Mouse (Mus musculus): ENCODE measurements around the gene Prkar2b.

Prkar2b gene

GRCm38 (mm10) chr12:32061090-32061930 is at the start of gene Prkar2b:
Prkar2b (minus strand) TSS chr12:32061296.
- DNase-seq (ENCODE audit: low read depth, low spot score) = peak; percentile 77

DNA sequence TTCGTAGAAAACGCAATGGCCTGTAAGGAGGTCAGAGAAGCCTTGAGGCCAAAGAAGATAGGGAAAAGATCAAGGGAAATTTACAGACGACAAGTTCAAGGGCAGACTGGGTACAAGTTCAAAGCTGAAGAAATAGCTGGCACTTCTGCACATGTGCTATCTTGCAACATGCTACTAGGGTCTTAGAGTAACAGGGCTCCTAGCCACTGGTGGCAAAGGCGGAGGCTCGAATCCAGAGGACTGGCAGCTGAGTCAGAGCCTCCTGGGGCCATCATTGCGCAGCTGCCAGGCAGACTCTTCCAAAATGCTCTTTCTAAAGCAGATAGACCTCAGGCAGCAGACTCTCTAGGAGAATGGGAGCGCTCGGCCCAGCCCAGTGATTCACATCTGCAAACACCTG is 48.1 kb upstream of the Prkar2b start:
- peak; percentile 73 for DNase-seq (ENCODE audit: low read depth, low spot score)

- DNase-seq (ENCODE audit: low read depth, low spot score) = no peak
Measured at GRCm38 (mm10) chr12:32104955-32105521, 43.9 kb upstream of the Prkar2b start.

DNA sequence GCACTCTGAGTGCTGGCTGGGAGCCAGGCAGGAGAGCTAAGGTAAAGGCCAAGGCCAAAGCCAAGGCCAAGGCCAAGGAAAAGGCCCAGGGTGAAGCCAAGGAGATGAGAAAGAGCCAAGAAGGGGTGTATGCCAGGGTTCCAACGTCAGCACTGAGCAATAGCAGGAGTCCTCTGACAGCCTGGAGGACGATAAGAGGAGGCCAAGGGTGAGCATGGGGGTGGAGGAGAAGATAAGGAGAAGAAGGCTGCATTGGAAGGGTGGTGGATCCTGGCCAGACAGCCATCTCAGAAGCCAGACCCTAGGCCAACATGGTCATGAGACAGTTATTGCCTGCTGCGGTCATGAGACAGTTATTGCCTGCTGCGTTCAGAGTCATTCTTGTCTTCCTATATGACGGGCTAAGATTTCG is 43.4 kb upstream of the Prkar2b start:
- no peak for DNase-seq (ENCODE audit: low read depth, low spot score)

DNA sequence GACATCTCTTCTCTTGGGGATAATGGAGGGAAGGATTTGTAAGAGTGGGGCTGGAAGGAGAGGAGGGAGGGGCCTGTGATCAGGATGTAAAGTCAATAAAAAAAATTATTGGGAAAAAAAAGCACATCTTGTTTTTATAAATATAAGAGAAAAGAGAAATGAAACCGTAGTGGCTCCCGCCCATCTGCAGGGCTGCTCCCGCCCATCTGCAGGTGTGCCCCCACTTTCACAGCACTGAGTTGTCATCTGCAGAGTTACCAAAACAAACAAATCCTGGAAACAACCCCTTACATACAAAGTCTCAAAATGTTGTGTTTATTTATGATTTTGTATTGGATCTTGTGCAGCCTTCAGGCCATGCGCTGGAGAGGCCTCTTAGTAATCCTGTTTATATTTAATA is 40.2 kb upstream of the Prkar2b start:
- DNase-seq (ENCODE audit: low read depth, low spot score) = no peak

GRCm38 (mm10) chr12:32099686-32100206 is 38.6 kb upstream of the Prkar2b start:
- DNase-seq (ENCODE audit: low read depth, low spot score) = peak; percentile 94

DNA sequence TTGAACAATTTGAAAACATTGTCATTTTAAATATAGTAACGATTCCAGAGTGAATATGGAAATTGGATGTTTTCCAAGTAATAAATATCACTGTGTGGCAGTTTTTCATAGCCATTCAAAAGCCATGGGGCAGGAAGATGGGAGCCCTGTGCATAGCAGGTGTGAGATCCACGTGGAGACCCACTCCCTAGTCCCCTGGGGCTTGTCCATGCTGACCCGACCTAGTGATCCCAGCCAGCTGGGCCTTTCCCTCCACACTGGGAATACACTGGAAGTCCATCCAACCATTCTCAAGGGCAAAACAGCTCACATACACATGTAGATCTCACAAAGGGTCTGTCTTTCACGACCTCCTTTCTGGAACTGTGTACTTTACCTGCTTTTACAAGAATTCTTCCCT is 37.5 kb upstream of the Prkar2b start:
- DNase-seq (ENCODE audit: low read depth, low spot score) = no peak

DNA sequence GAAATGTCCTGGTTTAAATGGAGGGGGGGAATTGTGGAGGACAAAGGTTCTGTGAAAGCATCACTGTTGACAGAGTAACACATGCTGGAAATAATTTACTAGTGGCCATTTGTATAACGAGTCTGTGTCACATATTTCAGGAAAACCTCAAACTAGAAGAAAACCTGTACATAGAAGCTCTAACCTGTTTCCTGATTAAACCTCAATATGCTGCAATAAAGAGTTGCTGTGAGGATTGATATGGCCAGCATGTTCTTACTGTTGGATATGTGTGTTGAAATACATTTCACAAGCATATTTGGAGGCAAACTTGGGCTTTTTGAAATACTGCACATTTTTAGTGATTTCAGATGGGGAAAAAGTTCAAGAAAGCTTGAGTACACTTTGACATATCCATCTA is 36.0 kb upstream of the Prkar2b start:
- no peak for DNase-seq (ENCODE audit: low read depth, low spot score)

GRCm38 (mm10) chr12:32095164-32095563 is 34.1 kb upstream of the Prkar2b start:
- DNase-seq (ENCODE audit: low read depth, low spot score) = peak; percentile 92

DNA sequence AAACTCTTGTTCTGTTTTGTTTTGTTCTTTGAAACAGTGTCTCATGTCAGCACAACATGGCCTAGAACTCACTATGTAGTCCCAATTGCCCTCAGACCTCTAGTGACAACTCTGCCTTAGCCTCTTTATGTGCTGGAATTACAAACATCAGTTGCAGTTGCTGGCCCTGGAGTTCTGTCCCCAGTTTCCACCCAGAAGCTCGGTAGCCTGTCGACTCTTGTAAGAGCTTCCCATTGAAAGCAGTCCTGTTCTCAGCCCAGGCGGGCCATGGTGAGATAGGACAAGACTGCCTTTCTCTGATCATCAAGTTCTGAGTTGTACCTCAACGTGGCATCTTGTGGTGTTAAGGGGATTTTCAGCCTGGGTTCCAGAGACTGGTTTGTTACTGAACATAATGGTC is 31.4 kb upstream of the Prkar2b start:
- no peak for DNase-seq (ENCODE audit: low read depth, low spot score)

DNA sequence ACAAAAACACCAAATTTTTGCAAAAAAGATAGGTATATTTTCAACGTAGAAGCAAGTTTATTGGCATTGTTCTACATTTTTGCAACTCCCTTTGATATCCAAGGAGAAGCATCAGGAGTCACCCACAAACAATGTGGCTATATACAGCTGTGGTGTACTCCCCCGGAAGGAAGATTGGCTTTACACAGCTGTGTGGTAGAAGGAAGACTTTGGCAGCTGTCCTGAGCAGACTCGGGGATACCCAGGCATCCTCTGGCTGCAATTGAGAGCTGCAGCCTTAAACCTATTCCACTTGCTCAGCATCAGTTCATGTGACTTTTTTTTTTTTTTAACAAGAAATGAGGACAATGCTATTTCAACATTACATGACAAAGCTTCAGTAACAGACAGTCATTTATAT is 27.5 kb upstream of the Prkar2b start:
- peak; percentile 55 for DNase-seq (ENCODE audit: low read depth, low spot score)

DNA sequence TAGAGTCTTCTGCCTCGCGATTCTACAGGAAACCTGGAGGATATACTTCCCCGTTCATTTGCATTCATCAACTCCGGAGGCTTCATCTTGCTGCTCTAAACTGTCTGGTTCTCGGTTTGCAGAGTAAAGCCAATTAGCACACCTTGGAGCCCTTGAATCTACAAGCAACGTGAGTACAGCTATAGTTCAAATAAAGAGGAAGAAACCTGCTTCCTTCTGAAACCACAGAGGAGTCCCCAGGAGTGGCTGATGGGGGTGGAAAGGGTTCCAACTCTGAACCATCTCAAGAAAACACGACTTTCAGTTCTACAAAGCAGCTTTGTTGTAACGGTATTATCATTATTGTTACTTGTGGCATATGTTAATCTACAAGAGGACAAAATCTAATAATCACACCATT is 26.2 kb upstream of the Prkar2b start:
- DNase-seq (ENCODE audit: low read depth, low spot score) = no peak

DNA sequence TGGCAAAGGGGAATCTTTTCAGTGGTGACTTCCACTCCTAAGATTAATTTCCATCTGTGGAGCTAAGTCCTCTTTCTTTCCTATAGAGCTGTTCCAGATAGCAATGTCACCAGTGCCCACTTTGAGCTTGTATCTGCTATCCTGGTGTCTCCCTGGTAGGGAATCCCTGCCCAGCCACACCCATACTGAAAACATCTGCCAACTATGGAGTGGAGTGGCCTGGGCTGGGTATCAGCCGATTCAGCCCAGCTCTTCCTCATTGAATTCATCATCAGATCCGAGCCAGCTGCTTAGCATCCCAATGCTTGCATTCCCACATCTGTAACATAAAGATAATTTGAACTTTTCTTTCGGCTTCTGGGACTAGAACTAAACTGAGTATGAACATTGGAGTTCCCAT is 25.8 kb upstream of the Prkar2b start:
- no peak for DNase-seq (ENCODE audit: low read depth, low spot score)

DNA sequence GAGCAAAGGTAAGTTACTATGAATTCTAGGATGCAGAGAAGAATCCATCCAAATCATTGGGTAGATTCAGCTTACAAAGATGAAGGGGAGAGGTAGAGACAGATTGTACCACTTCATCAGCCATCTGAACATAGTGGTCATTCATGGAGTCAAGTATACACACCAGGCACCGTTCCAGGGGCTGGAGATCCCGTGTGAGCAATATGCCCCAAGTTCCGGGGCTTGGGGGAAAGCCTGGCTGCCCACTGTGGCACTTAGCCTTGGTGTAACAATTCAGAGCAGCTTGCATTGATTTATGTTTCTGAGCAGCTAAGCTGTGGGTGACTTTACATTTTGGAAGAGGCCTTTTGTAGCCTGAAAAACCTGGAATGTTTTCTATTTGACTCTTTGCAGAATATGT is 24.8 kb upstream of the Prkar2b start:
- no peak for DNase-seq (ENCODE audit: low read depth, low spot score)

GRCm38 (mm10) chr12:32085189-32085588 is 24.1 kb upstream of the Prkar2b start:
- no peak for DNase-seq (ENCODE audit: low read depth, low spot score)

GRCm38 (mm10) chr12:32084601-32085000 is 23.5 kb upstream of the Prkar2b start:
- DNase-seq (ENCODE audit: low read depth, low spot score) = no peak

- DNase-seq (ENCODE audit: low read depth, low spot score) = no peak
Measured at GRCm38 (mm10) chr12:32080692-32081091, 19.6 kb upstream of the Prkar2b start.

GRCm38 (mm10) chr12:32077403-32077802 is 16.3 kb upstream of the Prkar2b start:
- DNase-seq (ENCODE audit: low read depth, low spot score) = no peak

GRCm38 (mm10) chr12:32075831-32076715 is 15.0 kb upstream of the Prkar2b start:
- peak; percentile 16 for DNase-seq (ENCODE audit: low read depth, low spot score)

DNA sequence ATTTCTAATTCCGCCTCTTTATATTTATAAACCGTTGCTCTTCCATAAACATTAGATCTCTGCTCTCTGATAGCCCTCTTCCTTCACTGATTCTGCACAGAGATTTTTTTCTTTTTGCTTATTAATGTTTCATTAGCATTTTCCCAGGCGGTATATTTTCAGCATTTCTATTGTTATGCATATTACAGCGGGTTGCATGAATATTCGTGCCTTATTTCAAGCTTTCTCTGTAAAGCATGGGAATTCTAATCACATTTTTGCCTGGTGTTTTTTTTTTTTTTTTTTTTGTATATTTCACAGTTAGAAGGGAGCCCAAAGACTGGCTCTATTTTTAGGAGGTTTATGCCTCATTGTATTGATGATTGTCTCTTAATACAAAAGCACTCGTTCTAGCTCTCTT is 13.2 kb upstream of the Prkar2b start:
- DNase-seq (ENCODE audit: low read depth, low spot score) = no peak

DNA sequence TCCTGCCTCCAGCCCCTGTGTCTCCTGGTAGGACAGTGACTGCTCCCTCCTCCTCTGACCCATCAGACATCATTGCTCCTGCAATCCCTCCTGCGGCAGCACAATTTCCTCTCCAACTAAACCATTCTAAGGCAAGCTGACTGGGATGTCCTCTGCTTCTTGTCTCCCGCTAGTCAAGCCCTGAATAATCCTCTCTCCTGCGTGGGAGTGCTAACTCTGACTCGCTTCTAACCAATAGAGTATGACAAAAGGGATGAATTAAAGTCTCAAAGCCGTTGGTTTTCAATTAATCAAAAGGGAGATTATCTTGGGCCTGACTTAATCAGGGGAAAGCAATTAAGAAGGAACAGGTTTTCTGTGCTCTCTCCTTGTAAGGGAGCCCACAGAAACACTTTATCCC is 4.9 kb upstream of the Prkar2b start:
- DNase-seq (ENCODE audit: low read depth, low spot score) = no peak

Data from 3T3-L1 (cell line).